Mouse (Mus musculus): ENCODE measurements around the gene Gm597. TPM values are rescaled to one million over a fixed set of nuclear protein-coding genes. Genes with fewer than 3 reads are reported as not detected.

Gene Gm597
- not detected for total RNA-seq (2023)

DNA sequence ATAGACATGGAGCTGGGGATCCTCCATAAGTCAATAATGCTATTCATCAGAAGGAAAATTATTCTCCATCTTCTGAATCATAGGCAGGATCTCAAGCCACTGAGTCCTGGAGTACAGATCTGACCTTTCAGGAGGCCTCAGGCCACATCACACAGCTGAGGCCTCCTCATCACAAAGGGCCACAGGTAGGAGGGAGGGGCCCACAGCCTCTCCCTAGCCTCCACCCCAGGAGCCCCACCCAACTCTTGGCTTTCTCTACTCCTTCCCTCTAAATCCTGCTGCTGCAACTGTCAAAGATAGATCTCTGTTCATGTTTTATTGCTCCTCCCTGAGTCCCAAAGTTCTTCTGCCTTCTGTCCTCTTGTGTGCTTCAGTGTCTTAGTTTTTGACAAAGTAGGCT is at the start of gene Gm597:
Gene Gm597 (minus strand): TSS at position 101 of the 400 bp plus-strand sequence.

